Mouse (Mus musculus) bone marrow, adult 2 months (tissue): Measurements from ENCODE around the gene Hoxa7. TPM values are rescaled to one million over a fixed set of nuclear protein-coding genes. Genes with fewer than 3 reads are reported as not detected.
A peak's percentile ranks its signal among the peaks of the same experiment; 100 is the strongest.

Experiments used
- H3K27ac ChIP-seq: fragments of 200-500 bp; 2 replicates; pipeline ENCODE4 v1.5.1; 2012; ENCODE audit warnings: low read depth, mild to moderate bottlenecking, control low read depth, inconsistent platforms, low read length; ENCODE audit not compliant: control insufficient read depth, poor library complexity, insufficient read depth
- H3K4me1 ChIP-seq: fragments of 200-500 bp; 2 replicates; pipeline ENCODE4 v1.6.1; 2011; ENCODE audit warnings: low read length; ENCODE audit not compliant: control insufficient read depth, insufficient read depth
- H3K4me3 ChIP-seq: fragments of 200-500 bp; replicated peaks from 2 replicates; pipeline ENCODE3; 2011; ENCODE audit warnings: mild to moderate bottlenecking, low read depth, low read length, control low read depth; ENCODE audit not compliant: control insufficient read depth
- CTCF ChIP-seq: fragments of 200-500 bp; IDR thresholded peaks from 2 replicates; pipeline ENCODE4 v1.5.1; 2011; ENCODE audit warnings: low read length, control low read depth; ENCODE audit not compliant: control insufficient read depth, insufficient read depth
- POLR2A ChIP-seq: fragments of 200-500 bp; IDR thresholded peaks from 2 replicates; pipeline ENCODE4 v1.6.1; 2011; ENCODE audit warnings: low read depth, mild to moderate bottlenecking, control low read depth, low read length, borderline replicate concordance; ENCODE audit not compliant: control insufficient read depth
- WGBS: fragments of 180-500 bp; shearing (Covaris S2); methylation state at CpG from one replicate; pipeline ENCODE4 v1.1.7; 2018; 5-methylcytosine and 5-hydroxymethylcytosine counted together
- polyA plus RNA-seq: library from polyadenylated mRNA; stranded (reverse); fragments of >200 nt; gene quantifications from 2 replicates; pipeline ENCODE4 v1.2.4, GENCODE M21; 2011; ENCODE audit warnings: low replicate concordance; ENCODE audit not compliant: missing spikeins, insufficient read depth, insufficient read length

Hoxa7 gene
- polyA plus RNA-seq, 1 experiment = 2.8 TPM

- no peak for TF ChIP-seq CTCF
- no peak for TF ChIP-seq POLR2A
- WGBS = 86% methylated on average over 10 of the region's 10 CpGs
- Histone ChIP-seq H3K4me3 (no peak overlapping the region), H3K4me1 (no peaks in the 10 kb centered on the region), H3K27ac (no peak overlapping the region)
Measured at GRCm38 (mm10) chr6:52197271-52197670, 24.4 kb downstream of the Hoxa7 start.

- TF ChIP-seq POLR2A (no peak), CTCF (no peak)
- H3K4me3 ChIP-seq = no peak overlapping the region
- H3K27ac ChIP-seq = no peak overlapping the region
- WGBS = 88% methylated on average over 9 of the region's 9 CpGs
- no peaks in the 10 kb centered on the region for H3K4me1 ChIP-seq
Measured at GRCm38 (mm10) chr6:52196811-52197210, 24.8 kb downstream of the Hoxa7 start.

GRCm38 (mm10) chr6:52194690-52195089 is 27.0 kb downstream of the Hoxa7 start:
- H3K4me3 ChIP-seq = no peak overlapping the region
- WGBS = 90% methylated on average over 10 of the region's 10 CpGs
- TF ChIP-seq POLR2A (no peak), CTCF (no peak)
- no peak overlapping the region for H3K27ac ChIP-seq
- H3K4me1 ChIP-seq = no peaks in the 10 kb centered on the region

- 4% methylated on average over 49 of the region's 55 CpGs for WGBS
- Histone ChIP-seq H3K4me1 (no peaks in the 10 kb centered on the region), H3K4me3 (peak overlapping the region; percentile 90), H3K27ac (no peak overlapping the region)
- TF ChIP-seq POLR2A (peak; percentile 68; the same call in 1 of the 2 replicates), CTCF (no peak)
Measured at GRCm38 (mm10) chr6:52191860-52192550, 29.6 kb downstream of the Hoxa7 start.

GRCm38 (mm10) chr6:52190906-52191810 is 30.5 kb downstream of the Hoxa7 start, which contains the start of gene Hoxa4:
Gene Hoxa4, minus strand, starts transcription at chr6:52191753.
- WGBS = 7% methylated on average over 89 of the region's 102 CpGs

GRCm38 (mm10) chr6:52190410-52190809 is 31.2 kb downstream of the Hoxa7 start:
- Histone ChIP-seq H3K4me1 (no peaks in the 10 kb centered on the region), H3K4me3 (no peak overlapping the region), H3K27ac (no peak overlapping the region)
- no peak for TF ChIP-seq CTCF
- WGBS = 85% methylated on average over 23 of the region's 23 CpGs

More at GRCm38 (mm10) chr6:52190906-52191810, 30.5 kb downstream of the Hoxa7 start, which contains the start of gene Hoxa4:
- peak within 1 kb of the TSS; percentile 90 for H3K4me3 ChIP-seq
- no peak for TF ChIP-seq CTCF
- TF ChIP-seq POLR2A = no peak
- H3K27ac ChIP-seq = no peak within 1 kb of the TSS
- no peaks in the 10 kb centered on the region for H3K4me1 ChIP-seq

- Histone ChIP-seq H3K27ac (no peak overlapping the region), H3K4me1 (no peaks in the 10 kb centered on the region), H3K4me3 (no peak overlapping the region)
- TF ChIP-seq POLR2A (no peak), CTCF (no peak)
- 83% methylated on average over 8 of the region's 8 CpGs for WGBS
Measured at GRCm38 (mm10) chr6:52189909-52190308, 31.7 kb downstream of the Hoxa7 start.

- Histone ChIP-seq H3K27ac (no peak overlapping the region), H3K4me1 (no peaks in the 10 kb centered on the region), H3K4me3 (no peak overlapping the region)
- whole genome bisulfite sequencing = 74% methylated on average over 5 of the region's 5 CpGs
- TF ChIP-seq POLR2A (no peak), CTCF (no peak)
Measured at GRCm38 (mm10) chr6:52189172-52189591, 32.5 kb downstream of the Hoxa7 start.
